Mouse (Mus musculus) brain, embryonic 14.5 days (tissue): ENCODE measurements around the gene Nars2.

Experiments
- CTCF ChIP-seq: fragments of 200-500 bp; IDR thresholded peaks from 2 replicates; pipeline ENCODE4 v1.5.1; 2012; ENCODE audit warnings: inconsistent platforms, mild to moderate bottlenecking, moderate library complexity, borderline replicate concordance; ENCODE audit not compliant: insufficient read depth, insufficient read length; ENCODE audit errors: extremely low read depth
- POLR2A ChIP-seq: fragments of 200-500 bp; IDR thresholded peaks from 2 replicates; pipeline ENCODE4 v1.6.1; 2012; ENCODE audit warnings: mild to moderate bottlenecking, inconsistent platforms, borderline replicate concordance; ENCODE audit not compliant: poor library complexity, insufficient read depth, insufficient read length, severe bottlenecking; ENCODE audit errors: extremely low read depth

- TF ChIP-seq CTCF (no peak), POLR2A (no peak)
Observed at GRCm38 (mm10) chr7:96904936-96905335, 46.4 kb upstream of the Nars2 start.
